Mouse (Mus musculus): ENCODE measurements at regions not wholly inside any gene's neighbourhood (a gene's known extent, or its start where the extent isn't known, plus 50 kb on each side); places are given as distances from the start of the nearest gene placed in this dataset.

- WGBS = 59% methylated on average over 6 of the region's 6 CpGs
- Histone ChIP-seq H3K9me3 (no peaks in the 10 kb centered on the region), H3K27me3 (ENCODE audit: insufficient read depth, poor library complexity, severe bottlenecking) (peaks cover 4% of the 10 kb centered on the region; the same call in 1 of the 2 replicates), H3K4me1 (replicated peaks) (no peaks in the 10 kb centered on the region), H3K27ac (no peak overlapping the region), H3K4me3 (no peak overlapping the region), H3K36me3 (no peaks in the 10 kb centered on the region)
- DNase-seq (ENCODE audit: low spot score) = no peak
Observed at GRCm38 (mm10) chr6:71057209-71057858, 86.9 kb downstream of the Thnsl2 start.

GRCm38 (mm10) chr6:71060116-71060515 lies 84.1 kb downstream of the Thnsl2 start:
- no peaks in the 10 kb centered on the region for H3K4me1 ChIP-seq (replicated peaks)
- H3K9me3 ChIP-seq = no peaks in the 10 kb centered on the region
- no peak for DNase-seq (ENCODE audit: low spot score)
- no peak overlapping the region for H3K4me3 ChIP-seq
- WGBS = 82% methylated on average over 7 of the region's 7 CpGs
- no peak overlapping the region for H3K27ac ChIP-seq
- no peaks in the 10 kb centered on the region for H3K27me3 ChIP-seq (ENCODE audit: insufficient read depth, poor library complexity, severe bottlenecking)
- H3K36me3 ChIP-seq = no peaks in the 10 kb centered on the region

- 71% methylated on average over 4 of the region's 4 CpGs for WGBS
- DNase-seq (ENCODE audit: low spot score) = no peak
- Histone ChIP-seq H3K27me3 (ENCODE audit: insufficient read depth, poor library complexity, severe bottlenecking) (no peaks in the 10 kb centered on the region), H3K27ac (no peak overlapping the region), H3K4me1 (replicated peaks) (no peaks in the 10 kb centered on the region), H3K9me3 (no peaks in the 10 kb centered on the region), H3K4me3 (no peak overlapping the region), H3K36me3 (no peaks in the 10 kb centered on the region)
Observed at GRCm38 (mm10) chr6:71062980-71063379, 81.3 kb downstream of the Thnsl2 start.

- Histone ChIP-seq H3K9me3 (no peaks in the 10 kb centered on the region), H3K4me3 (no peak overlapping the region), H3K27ac (no peak overlapping the region), H3K27me3 (ENCODE audit: insufficient read depth, poor library complexity, severe bottlenecking) (no peaks in the 10 kb centered on the region), H3K36me3 (no peaks in the 10 kb centered on the region), H3K4me1 (replicated peaks) (no peaks in the 10 kb centered on the region)
- no peak for DNase-seq (ENCODE audit: low spot score)
- 75% methylated on average over 6 of the region's 6 CpGs for WGBS
Observed at GRCm38 (mm10) chr6:71065428-71065827, 78.8 kb downstream of the Thnsl2 start.

- H3K27ac ChIP-seq = no peak overlapping the region
- no peaks in the 10 kb centered on the region for H3K36me3 ChIP-seq
- H3K4me3 ChIP-seq = no peak overlapping the region
- no peaks in the 10 kb centered on the region for H3K27me3 ChIP-seq (ENCODE audit: insufficient read depth, poor library complexity, severe bottlenecking)
- no peaks in the 10 kb centered on the region for H3K4me1 ChIP-seq (replicated peaks)
- WGBS = 73% methylated on average over 4 of the region's 4 CpGs
- no peaks in the 10 kb centered on the region for H3K9me3 ChIP-seq
- DNase-seq (ENCODE audit: low spot score) = no peak
Observed at GRCm38 (mm10) chr6:71069229-71069628, 75.0 kb downstream of the Thnsl2 start.

GRCm38 (mm10) chr6:71074789-71075191 lies 69.4 kb downstream of the Thnsl2 start:
- Histone ChIP-seq H3K36me3 (no peaks in the 10 kb centered on the region), H3K4me3 (no peak overlapping the region), H3K27me3 (ENCODE audit: insufficient read depth, poor library complexity, severe bottlenecking) (no peaks in the 10 kb centered on the region), H3K4me1 (replicated peaks) (peaks cover 9% of the 10 kb centered on the region), H3K9me3 (no peaks in the 10 kb centered on the region), H3K27ac (no peak overlapping the region)
- WGBS = 29% methylated on average over 5 of the region's 5 CpGs
- no peak for DNase-seq (ENCODE audit: low spot score)
